In genomic region chr11:88849284-88849683, GRCm38 (mm10) we compare ENCODE assay signal across 8 mouse cellular contexts. TPM values are rescaled to one million over a fixed set of nuclear protein-coding genes. Genes with fewer than 3 reads are reported as not detected.
DNase-seq lines count a peak whose midpoint lies in the region; ATAC-seq and TF ChIP-seq lines count a peak whose summit lies in the region.

No protein-coding gene starts in this region.

- H3K4me1 ChIP-seq in midbrain, embryonic 10.5 days = peaks cover 22% of the 10 kb centered on the region
- peaks cover 13% of the 10 kb centered on the region; the same call in 1 of the 2 replicates for H3K4me1 ChIP-seq in midbrain, embryonic 15.5 days
- peaks cover 35 to 51% of the 10 kb centered on the region in 2 experiments for H3K4me1 ChIP-seq in heart, embryonic 14.5 days (ENCODE audit: control insufficient read depth in 2 of 2, insufficient read depth in 2 of 2, low read length in 2 of 2)

- no peak for TF ChIP-seq CTCF in layer of hippocampus, adult 2 months (conservative IDR thresholded peaks at IDR 0.05)

- no peak overlapping the region for H3K4me3 ChIP-seq in midbrain, embryonic 10.5 days
- no peak overlapping the region for H3K4me3 ChIP-seq in midbrain, embryonic 15.5 days
- H3K4me3 ChIP-seq in heart, embryonic 14.5 days (ENCODE audit: control insufficient read depth in 1 of 2, insufficient read depth in 1 of 2, low read depth in 1 of 2, low read length in 2 of 2) = peak overlapping the region; percentile 10 to 11; a peak in 2 of 4 replicates
- H3K4me3 ChIP-seq in layer of hippocampus, adult 2 months = no peak overlapping the region

- no peak for DNase-seq in midbrain, embryonic 10.5 days (ENCODE audit: low spot score)
- peak; percentile 71 to 83 for DNase-seq in cerebellum, postnatal 25 days
- DNase-seq in left cerebral cortex, adult 11 months (ENCODE audit: low spot score) = peak; percentile 56
- peak; percentile 47 for DNase-seq in right cerebral cortex, adult 18-20 months
- no peak for DNase-seq in Muller cell, postnatal 12 days (ENCODE audit: inconsistent ontology term)
- DNase-seq in layer of hippocampus, adult 2 months (ENCODE audit: low spot score in 2 of 2) = no peak

- 92% methylated on average over 8 of the region's 8 CpGs for WGBS in midbrain, embryonic 10.5 days
- WGBS in midbrain, embryonic 15.5 days = 71% methylated on average over 8 of the region's 8 CpGs
- 20% methylated on average over 8 of the region's 8 CpGs for WGBS in heart, embryonic 14.5 days

- H3K27me3 ChIP-seq in midbrain, embryonic 10.5 days (ENCODE audit: low read depth, poor library complexity, severe bottlenecking) = no peaks in the 10 kb centered on the region
- no peaks in the 10 kb centered on the region for H3K27me3 ChIP-seq in midbrain, embryonic 15.5 days (replicated peaks)
- H3K27me3 ChIP-seq in heart, embryonic 14.5 days (ENCODE audit: control insufficient read depth, insufficient read depth, low read length) = no peaks in the 10 kb centered on the region

- no peak overlapping the region for H3K9ac ChIP-seq in midbrain, embryonic 15.5 days
- peak overlapping the region; percentile 70 for H3K9ac ChIP-seq in heart, embryonic 14.5 days (ENCODE audit: low read length)

- H3K27ac ChIP-seq in midbrain, embryonic 10.5 days (replicated peaks) = peak overlapping the region; percentile 81
- H3K27ac ChIP-seq in midbrain, embryonic 15.5 days = no peak overlapping the region
- H3K27ac ChIP-seq in heart, embryonic 14.5 days (replicated peaks in 1 of 2; ENCODE audit: control insufficient read depth in 1 of 2, insufficient read depth in 1 of 2, low read depth in 2 of 2, low read length in 2 of 2) = peak overlapping the region; percentile 97 to 98
- no peak overlapping the region for H3K27ac ChIP-seq in layer of hippocampus, adult 2 months

- no peaks in the 10 kb centered on the region for H3K9me3 ChIP-seq in midbrain, embryonic 10.5 days (replicated peaks)
- no peaks in the 10 kb centered on the region for H3K9me3 ChIP-seq in midbrain, embryonic 15.5 days
- no peaks in the 10 kb centered on the region for H3K9me3 ChIP-seq in heart, embryonic 14.5 days (ENCODE audit: control insufficient read depth, low read length)

- ATAC-seq in midbrain, embryonic 15.5 days (replicated peaks) = no peak
- peak; percentile 51; the same call in 1 of the 2 replicates for ATAC-seq in heart, embryonic 14.5 days (ENCODE audit: insufficient number of reproducible peaks, insufficient read depth, low FRiP score, low read depth)

- H3K36me3 ChIP-seq in midbrain, embryonic 10.5 days = peaks cover 17% of the 10 kb centered on the region
- H3K36me3 ChIP-seq in midbrain, embryonic 15.5 days (replicated peaks) = peaks cover 11% of the 10 kb centered on the region
- peaks cover 18% of the 10 kb centered on the region for H3K36me3 ChIP-seq in heart, embryonic 14.5 days (ENCODE audit: control insufficient read depth, insufficient read depth, low read length)

- no peak overlapping the region for H3K4me2 ChIP-seq in midbrain, embryonic 15.5 days
- H3K4me2 ChIP-seq in heart, embryonic 14.5 days (ENCODE audit: low read length) = peak overlapping the region; percentile 60

RNA-seq across cellular contexts. Expression of gene Akap1, which starts 15.1 kb away (rescaled TPM):
- 19.1 and 20.7 TPM in 2 replicates for polyA plus RNA-seq in midbrain, embryonic 10.5 days (2016; fragmentation: Nextera tagmentation; extraction: Ambion mirVana)
- polyA plus RNA-seq in midbrain, embryonic 15.5 days (2015; fragmentation: Nextera tagmentation; extraction: Ambion mirVana) = 34.9 and 35.4 TPM in 2 replicates
- polyA plus RNA-seq in heart, embryonic 14.5 days (2014; fragmentation: Nextera tagmentation; extraction: Ambion mirVana) = 40.5 and 42.0 TPM in 2 replicates
- total RNA-seq in layer of hippocampus, adult 2 months (2021) = 10 to 100 TPM; 38.9 to 40.3 TPM

Comparison
In these comparisons a context has a peak if more than half of its experiments do, and no peak if none do; other contexts are left out.
1. H3K27ac ChIP-seq: peak in midbrain, embryonic 10.5 days (single experiment) and heart, embryonic 14.5 days (2 of 2); none in midbrain, embryonic 15.5 days (single experiment) and layer of hippocampus, adult 2 months (single experiment).
2. DNase-seq: peak in cerebellum, postnatal 25 days (2 of 2), left cerebral cortex, adult 11 months (single experiment) and right cerebral cortex, adult 18-20 months (single experiment); none in midbrain, embryonic 10.5 days (single experiment), Muller cell, postnatal 12 days (single experiment) and layer of hippocampus, adult 2 months (0 of 2).
3. H3K4me3 ChIP-seq: peak in heart, embryonic 14.5 days (2 of 2); none in midbrain, embryonic 10.5 days (single experiment), midbrain, embryonic 15.5 days (single experiment) and layer of hippocampus, adult 2 months (single experiment).